Mouse (Mus musculus) lung, adult 2 months (tissue): Measurements from ENCODE around the gene Fn3k.

Source experiments
- CTCF ChIP-seq: fragments of 200-500 bp; IDR thresholded peaks from 2 replicates; pipeline ENCODE4 v1.5.1; 2011; ENCODE audit warnings: mild to moderate bottlenecking, low read length, control low read depth; ENCODE audit not compliant: insufficient read depth
- POLR2A ChIP-seq: fragments of 200-500 bp; IDR thresholded peaks from 2 replicates; pipeline ENCODE4 v1.6.1; 2011; ENCODE audit warnings: low read depth, mild to moderate bottlenecking, control low read depth, low read length, borderline replicate concordance; ENCODE audit errors: extremely low read depth

- TF ChIP-seq CTCF: no peak
- TF ChIP-seq POLR2A: no peak
Measured at GRCm38 (mm10) chr11:121441653-121442052, 6.9 kb downstream of the Fn3k start.
